Mouse (Mus musculus): ENCODE measurements at regions not wholly inside any gene's neighbourhood (a gene's known extent, or its start where the extent isn't known, plus 50 kb on each side); places are given as distances from the start of the nearest gene placed in this dataset.

DNA sequence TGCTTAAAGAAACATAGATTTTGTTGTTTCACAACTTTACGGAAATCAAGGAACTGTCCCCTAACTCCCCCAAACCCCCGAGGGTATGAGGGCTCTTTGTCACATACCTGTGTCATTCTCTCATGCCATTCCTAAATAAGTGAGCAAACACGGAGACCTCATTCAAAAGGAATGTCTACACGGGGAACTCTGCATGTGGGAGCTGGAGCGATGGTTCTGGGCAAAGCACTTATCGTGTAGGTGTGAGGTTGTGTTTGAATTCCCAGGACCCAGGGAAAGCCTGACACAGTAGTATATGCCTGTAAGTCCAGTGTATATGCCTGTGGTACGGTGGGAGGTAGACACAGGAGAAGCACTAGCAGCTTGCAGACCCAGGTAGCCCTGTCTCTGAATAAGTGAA is 107.6 kb upstream of the Igfbp7 start:
- Histone ChIP-seq H3K4me2 (no peak overlapping the region), H3K9me3 (no peaks in the 10 kb centered on the region), H3K27ac (replicated peaks) (no peak overlapping the region), H3K4me1 (replicated peaks) (0 out of 2 replicates have a peak, but pooled peaks cover 6% of the 10 kb centered on the region), H3K4me3 (no peak overlapping the region), H3K36me3 (no peaks in the 10 kb centered on the region), H3K27me3 (no peaks in the 10 kb centered on the region), H3K9ac (no peak overlapping the region)
- 85% methylated on average over 7 of the region's 7 CpGs for WGBS
- no peak for ATAC-seq (ENCODE audit: low read depth)

DNA sequence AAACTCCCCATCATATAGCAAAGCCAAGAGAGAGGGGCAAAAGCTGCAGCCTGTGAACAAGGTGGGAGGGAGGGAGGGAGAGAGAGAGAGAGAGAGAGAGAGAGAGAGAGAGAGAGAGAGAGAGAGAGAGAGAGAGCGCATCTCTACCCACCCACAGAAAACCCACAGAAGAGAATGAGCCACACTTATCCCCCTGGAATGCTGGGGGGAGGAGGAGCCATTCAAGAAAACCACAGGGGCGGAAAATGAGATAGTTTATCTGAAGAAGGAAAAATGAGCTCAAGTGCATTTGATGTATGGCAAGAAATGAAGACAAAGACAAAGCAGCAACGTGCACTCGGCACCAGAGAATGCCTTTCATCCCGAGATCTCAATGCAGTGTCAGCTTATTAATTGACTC is 94.8 kb upstream of the Igfbp7 start:
- Histone ChIP-seq H3K9me3 (no peaks in the 10 kb centered on the region), H3K4me2 (no peak overlapping the region), H3K4me3 (no peak overlapping the region), H3K36me3 (no peaks in the 10 kb centered on the region), H3K4me1 (replicated peaks) (peaks cover 14% of the 10 kb centered on the region), H3K27ac (replicated peaks) (peak overlapping the region; percentile 68), H3K9ac (no peak overlapping the region), H3K27me3 (no peaks in the 10 kb centered on the region)
- peak; percentile 74; the same call in 1 of the 2 replicates for ATAC-seq (ENCODE audit: low read depth)
- 24% methylated on average over 5 of the region's 5 CpGs for WGBS

DNA sequence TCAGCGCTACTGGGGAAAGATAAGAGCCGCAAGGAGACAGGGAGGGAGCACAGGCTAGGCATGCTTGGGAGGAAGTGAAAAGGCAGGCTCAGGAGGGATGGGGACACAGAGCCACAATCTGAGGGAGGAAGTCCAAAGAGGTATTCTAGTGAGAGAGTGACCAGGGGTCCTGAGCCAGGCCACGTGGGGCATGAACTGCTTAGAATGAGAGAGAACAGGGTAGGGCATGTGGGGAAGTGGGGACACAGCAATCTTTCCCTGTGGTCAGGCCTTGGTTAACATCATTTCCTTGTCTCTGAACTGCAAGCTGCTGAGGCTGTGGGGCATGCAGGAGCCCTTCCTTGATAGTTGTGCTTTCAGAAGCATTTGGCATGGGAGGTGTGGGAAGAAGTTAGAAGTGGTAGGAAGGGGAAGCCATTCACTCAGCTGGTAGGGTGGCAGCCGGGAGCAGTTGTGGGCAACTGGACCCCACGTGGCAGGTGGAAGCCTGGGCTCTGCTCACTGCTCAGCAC is 92.2 kb upstream of the Igfbp7 start:
- no peak overlapping the region for H3K4me3 ChIP-seq
- H3K27ac ChIP-seq (replicated peaks), result no peak overlapping the region
- H3K4me1 ChIP-seq (replicated peaks), result peaks cover 14% of the 10 kb centered on the region
- H3K9me3 ChIP-seq, result no peaks in the 10 kb centered on the region
- 73% methylated on average over 5 of the region's 5 CpGs for WGBS
- no peaks in the 10 kb centered on the region for H3K36me3 ChIP-seq
- H3K9ac ChIP-seq, result no peak overlapping the region
- H3K4me2 ChIP-seq, result no peak overlapping the region
- no peaks in the 10 kb centered on the region for H3K27me3 ChIP-seq
- no peak for ATAC-seq (ENCODE audit: low read depth)

GRCm38 (mm10) chr5:77494601-77495000 is 86.8 kb upstream of the Igfbp7 start:
- 91% methylated on average over 1 of the region's 1 CpGs for WGBS
- Histone ChIP-seq H3K4me1 (replicated peaks) (no peaks in the 10 kb centered on the region), H3K9ac (no peak overlapping the region), H3K9me3 (no peaks in the 10 kb centered on the region), H3K27me3 (no peaks in the 10 kb centered on the region), H3K27ac (replicated peaks) (no peak overlapping the region), H3K4me3 (no peak overlapping the region), H3K4me2 (no peak overlapping the region), H3K36me3 (no peaks in the 10 kb centered on the region)
- no peak for ATAC-seq (ENCODE audit: low read depth)

DNA sequence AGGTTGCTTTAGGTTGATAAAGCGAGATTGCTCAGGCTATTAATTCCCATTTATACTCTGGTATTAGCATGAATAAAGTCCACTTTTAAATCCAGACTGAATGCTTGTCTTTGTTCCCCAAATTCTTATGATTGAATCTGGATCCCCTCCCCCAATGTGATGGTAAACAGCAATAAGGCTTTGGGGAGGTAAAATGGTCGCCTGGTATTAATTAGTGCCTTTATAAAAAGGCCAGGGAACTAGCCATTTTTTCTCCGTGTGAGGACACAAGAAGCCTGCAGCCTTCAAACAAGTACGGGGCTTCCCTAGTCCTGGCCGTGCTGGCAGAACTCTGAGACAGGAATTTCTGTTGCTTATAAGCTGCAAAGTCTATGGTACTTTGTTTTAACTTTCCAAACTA is 81.1 kb upstream of the Igfbp7 start:
- Histone ChIP-seq H3K27ac (replicated peaks) (no peak overlapping the region), H3K4me3 (no peak overlapping the region), H3K4me2 (no peak overlapping the region), H3K9ac (no peak overlapping the region), H3K36me3 (no peaks in the 10 kb centered on the region), H3K27me3 (no peaks in the 10 kb centered on the region), H3K9me3 (no peaks in the 10 kb centered on the region), H3K4me1 (replicated peaks) (peaks cover 17% of the 10 kb centered on the region)
- no peak for ATAC-seq (ENCODE audit: low read depth)
- WGBS, result 75% methylated on average over 5 of the region's 5 CpGs

DNA sequence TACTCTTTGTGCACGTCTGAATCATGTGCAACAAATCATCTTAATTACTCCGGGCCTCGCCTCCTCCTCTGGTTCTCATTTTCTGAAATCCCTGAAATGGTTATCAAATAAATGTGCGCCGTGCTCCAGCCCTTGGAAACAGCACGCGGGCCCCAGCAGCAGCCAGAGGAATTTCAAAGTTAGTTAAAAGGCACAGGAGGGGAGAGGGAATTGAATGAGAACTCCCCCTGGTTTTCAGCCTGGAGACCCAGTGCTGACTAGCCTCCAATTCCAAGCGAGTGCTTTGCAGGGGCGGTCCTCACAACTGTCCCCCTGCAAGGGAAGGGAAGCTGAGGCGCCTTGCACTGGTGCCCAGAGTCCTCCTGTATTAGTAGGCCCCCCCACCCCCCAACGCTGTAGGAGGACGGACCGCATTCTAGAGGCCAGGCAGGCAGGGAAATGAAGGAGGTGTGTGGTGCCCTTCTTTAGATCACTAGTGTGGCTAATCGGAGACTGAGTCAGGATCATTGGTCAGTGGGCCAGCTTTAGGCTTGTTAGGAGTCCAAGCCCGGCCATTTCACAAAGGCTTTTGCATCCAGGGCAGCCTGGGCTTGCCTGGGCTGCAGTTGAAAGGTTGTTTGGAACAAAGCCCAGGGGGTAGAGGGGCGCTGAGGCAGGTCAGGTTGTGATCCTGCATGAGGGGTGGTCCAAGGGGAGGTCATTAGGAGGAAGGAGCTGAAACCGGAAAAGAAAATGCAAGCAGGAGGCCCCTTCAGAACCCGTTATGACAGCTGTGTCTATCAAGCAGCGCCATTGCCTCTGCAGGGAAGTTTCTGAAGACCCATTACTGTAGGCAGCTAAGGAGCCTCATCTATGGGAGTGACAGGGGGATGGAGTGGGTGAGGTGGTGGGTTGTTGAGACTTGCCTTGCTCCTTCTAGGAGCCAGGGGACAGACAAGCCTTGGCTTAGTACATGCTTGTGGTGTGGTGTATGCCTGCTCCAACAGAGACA is 80.3 kb upstream of the Igfbp7 start:
- Histone ChIP-seq H3K27ac (replicated peaks) (0 out of 2 replicates have a peak overlapping the region, but pooled peaks have one; percentile 28), H3K4me3 (peak overlapping the region; percentile 14), H3K9me3 (no peaks in the 10 kb centered on the region), H3K27me3 (no peaks in the 10 kb centered on the region), H3K4me2 (peak overlapping the region; percentile 48), H3K4me1 (replicated peaks) (peaks cover 17% of the 10 kb centered on the region), H3K9ac (peak overlapping the region; percentile 48; the same call in 1 of the 2 replicates), H3K36me3 (no peaks in the 10 kb centered on the region)
- peak; percentile 67 for ATAC-seq (ENCODE audit: low read depth)
- 10% methylated on average over 19 of the region's 19 CpGs for WGBS

DNA sequence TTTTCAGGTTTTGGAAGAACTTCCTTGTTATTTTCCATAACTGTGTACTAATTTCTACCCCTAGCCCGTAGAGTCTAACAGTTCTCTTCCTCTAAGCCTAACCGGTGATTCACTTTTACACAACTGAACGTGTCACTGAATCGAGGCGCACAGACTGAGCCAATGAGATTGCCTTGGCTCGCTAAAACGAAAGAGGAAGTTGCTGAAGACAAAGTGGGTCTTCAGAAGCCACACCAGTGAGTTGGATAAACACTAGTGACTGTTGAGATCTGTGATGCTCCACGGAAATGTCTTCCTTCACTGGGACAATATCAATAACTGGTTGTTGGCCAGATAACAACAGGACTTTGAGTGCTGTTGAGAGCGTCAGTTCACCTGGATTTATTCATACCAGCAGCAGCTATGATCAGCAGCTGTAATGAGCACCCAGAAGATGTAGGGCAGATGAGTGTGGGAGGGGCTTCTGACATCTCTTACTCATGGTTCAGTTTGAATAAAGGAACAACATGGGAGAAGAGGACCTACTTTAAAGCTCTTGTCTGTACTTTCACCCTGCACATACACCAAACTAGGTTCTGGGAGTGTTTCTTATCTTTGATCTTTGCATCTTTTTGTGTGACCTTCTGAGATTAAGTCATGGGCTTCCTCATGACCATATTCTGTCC is 75.3 kb upstream of the Igfbp7 start:
- H3K27me3 ChIP-seq, result no peaks in the 10 kb centered on the region
- ATAC-seq (ENCODE audit: low read depth), result no peak
- no peaks in the 10 kb centered on the region for H3K36me3 ChIP-seq
- WGBS, result 94% methylated on average over 9 of the region's 9 CpGs
- H3K4me2 ChIP-seq, result no peak overlapping the region
- no peaks in the 10 kb centered on the region for H3K9me3 ChIP-seq
- H3K4me3 ChIP-seq, result no peak overlapping the region
- peaks cover 12% of the 10 kb centered on the region for H3K4me1 ChIP-seq (replicated peaks)
- H3K27ac ChIP-seq (replicated peaks), result no peak overlapping the region
- no peak overlapping the region for H3K9ac ChIP-seq

- Histone ChIP-seq H3K36me3 (no peaks in the 10 kb centered on the region), H3K27me3 (no peaks in the 10 kb centered on the region), H3K9me3 (no peaks in the 10 kb centered on the region), H3K4me2 (no peak overlapping the region), H3K4me3 (no peak overlapping the region), H3K4me1 (replicated peaks) (no peaks in the 10 kb centered on the region), H3K27ac (replicated peaks) (no peak overlapping the region), H3K9ac (no peak overlapping the region)
- ATAC-seq (ENCODE audit: low read depth), result no peak
- 54% methylated on average over 1 of the region's 1 CpGs for WGBS
Observed at GRCm38 (mm10) chr5:77481811-77482210, 74.0 kb upstream of the Igfbp7 start.

DNA sequence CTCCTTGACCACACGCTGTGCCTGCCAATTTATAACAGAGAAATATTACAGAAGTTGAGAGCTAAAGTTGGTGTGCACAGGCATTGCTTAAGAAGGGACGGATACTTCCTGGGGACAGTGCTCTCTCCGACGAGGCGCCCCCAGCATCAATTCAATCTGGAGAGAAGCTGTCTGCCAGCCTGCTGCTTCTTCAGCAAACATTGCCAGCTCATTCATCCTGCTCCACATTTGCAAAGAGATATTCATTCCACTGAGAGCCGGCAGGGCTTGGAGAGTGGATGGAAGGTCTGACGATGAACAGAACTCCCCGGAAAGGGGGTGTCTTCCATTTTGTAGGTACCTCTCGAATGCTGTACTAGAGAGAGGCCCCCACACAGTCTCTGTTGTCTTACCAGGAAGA is 70.0 kb upstream of the Igfbp7 start:
- H3K4me2 ChIP-seq, result no peak overlapping the region
- H3K9me3 ChIP-seq, result no peaks in the 10 kb centered on the region
- no peaks in the 10 kb centered on the region for H3K36me3 ChIP-seq
- no peak overlapping the region for H3K27ac ChIP-seq (replicated peaks)
- no peaks in the 10 kb centered on the region for H3K4me1 ChIP-seq (replicated peaks)
- WGBS, result 81% methylated on average over 9 of the region's 9 CpGs
- no peak for ATAC-seq (ENCODE audit: low read depth)
- no peak overlapping the region for H3K4me3 ChIP-seq
- H3K9ac ChIP-seq, result no peak overlapping the region
- H3K27me3 ChIP-seq, result no peaks in the 10 kb centered on the region

DNA sequence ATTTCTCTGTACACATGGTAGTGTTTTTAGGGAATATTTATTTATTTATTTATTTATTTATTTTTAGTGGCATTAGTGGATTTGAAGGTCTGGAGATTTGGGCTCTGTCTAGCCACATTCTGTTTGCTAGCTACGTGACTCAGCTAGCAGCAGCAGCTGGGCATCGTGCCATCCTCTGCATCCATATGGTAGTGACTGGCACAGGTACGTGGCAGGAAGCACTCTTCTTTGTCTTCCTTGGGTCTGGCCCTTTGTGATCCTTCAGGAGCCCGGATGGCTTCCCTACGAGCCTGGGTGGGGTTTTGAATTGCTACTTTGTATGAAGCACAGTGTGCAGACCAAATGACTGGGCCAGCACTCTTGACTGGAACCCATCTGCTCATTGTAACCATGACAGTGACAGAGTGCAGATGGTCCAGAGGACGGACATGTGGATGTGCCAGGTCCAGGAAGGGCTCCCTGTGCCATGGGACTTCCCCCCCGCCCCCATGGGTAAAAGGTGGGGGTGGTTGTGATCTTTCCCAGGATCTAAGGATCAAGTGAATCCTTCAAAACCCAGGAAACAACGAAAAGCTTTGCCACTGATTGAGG is 66.2 kb upstream of the Igfbp7 start:
- no peaks in the 10 kb centered on the region for H3K27me3 ChIP-seq
- no peaks in the 10 kb centered on the region for H3K9me3 ChIP-seq
- no peaks in the 10 kb centered on the region for H3K4me1 ChIP-seq (replicated peaks)
- ATAC-seq (ENCODE audit: low read depth), result no peak
- H3K4me3 ChIP-seq, result no peak overlapping the region
- 79% methylated on average over 8 of the region's 8 CpGs for WGBS
- no peak overlapping the region for H3K4me2 ChIP-seq
- H3K36me3 ChIP-seq, result no peaks in the 10 kb centered on the region
- H3K9ac ChIP-seq, result no peak overlapping the region
- H3K27ac ChIP-seq (replicated peaks), result no peak overlapping the region

DNA sequence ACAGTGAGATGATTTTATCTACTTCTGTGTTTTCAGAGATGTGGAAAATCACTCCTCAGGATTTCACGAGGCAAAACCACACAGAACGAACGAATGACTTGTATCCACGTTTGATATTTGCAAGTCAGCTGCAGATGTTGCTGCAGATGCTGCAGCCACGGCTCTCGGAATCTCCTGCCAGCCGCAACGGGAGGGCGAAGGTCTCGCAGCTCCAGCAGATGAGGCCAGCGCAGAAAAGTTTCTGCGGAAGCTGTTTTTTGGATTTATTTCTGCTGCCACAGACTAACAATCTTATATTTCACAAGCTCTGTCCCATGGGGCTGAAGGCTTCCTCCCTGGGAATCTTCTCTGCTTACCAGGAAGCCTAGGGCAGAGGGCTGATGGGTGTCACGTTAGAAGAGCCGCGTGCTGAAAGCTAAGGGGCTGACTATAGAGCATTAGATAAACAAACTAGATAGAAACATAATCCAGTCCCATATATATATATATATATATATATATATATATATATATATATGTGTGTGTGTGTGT is 61.5 kb upstream of the Igfbp7 start:
- no peak for ATAC-seq (ENCODE audit: low read depth)
- WGBS, result 89% methylated on average over 15 of the region's 15 CpGs

GRCm38 (mm10) chr5:77468467-77468866 is 60.6 kb upstream of the Igfbp7 start:
- no peak overlapping the region for H3K27ac ChIP-seq (replicated peaks)
- no peaks in the 10 kb centered on the region for H3K4me1 ChIP-seq (replicated peaks)
- no peaks in the 10 kb centered on the region for H3K27me3 ChIP-seq
- no peak overlapping the region for H3K4me3 ChIP-seq
- H3K9me3 ChIP-seq, result no peaks in the 10 kb centered on the region
- no peak overlapping the region for H3K4me2 ChIP-seq
- WGBS, result 68% methylated on average over 15 of the region's 15 CpGs
- no peak for ATAC-seq (ENCODE audit: low read depth)
- H3K36me3 ChIP-seq, result no peaks in the 10 kb centered on the region
- no peak overlapping the region for H3K9ac ChIP-seq

More for the DNA sequence above, 61.5 kb upstream of the Igfbp7 start:
- Histone ChIP-seq H3K27me3 (no peaks in the 10 kb centered on the region), H3K36me3 (no peaks in the 10 kb centered on the region), H3K4me3 (no peak overlapping the region), H3K9me3 (no peaks in the 10 kb centered on the region), H3K9ac (no peak overlapping the region), H3K4me1 (replicated peaks) (no peaks in the 10 kb centered on the region), H3K27ac (replicated peaks) (no peak overlapping the region), H3K4me2 (no peak overlapping the region)
